Mouse (Mus musculus) heart, adult 2 months (tissue): ENCODE data around the gene Mob2.

Source experiments
- CTCF ChIP-seq: fragments of 200-600 bp; IDR thresholded peaks from 2 replicates; pipeline ENCODE4 v1.8.1; 2022; ENCODE audit warnings: antibody characterized with exemption, mild to moderate bottlenecking, moderate library complexity
- EP300 ChIP-seq: fragments of 200-500 bp; IDR thresholded peaks from 2 replicates; pipeline ENCODE4 v1.6.1; 2011; ENCODE audit warnings: low read depth, low read length, control low read depth; ENCODE audit not compliant: insufficient read depth
- POLR2A ChIP-seq: fragments of 200-500 bp; IDR thresholded peaks from 2 replicates; pipeline ENCODE4 v1.6.1; 2011; ENCODE audit warnings: mild to moderate bottlenecking, low read depth, low read length, control low read depth; ENCODE audit not compliant: insufficient read depth

GRCm38 (mm10) chr7:142091848-142092247 is 31.0 kb upstream of the Mob2 start:
- TF ChIP-seq POLR2A (no peak), CTCF (no peak), EP300 (no peak)
